Mouse (Mus musculus): ENCODE data around the gene Thada. TPM values are rescaled to one million over a fixed set of nuclear protein-coding genes. Genes with fewer than 3 reads are reported as not detected.

Gene Thada
- polyA plus RNA-seq, 1 experiment from 2014 or later: 8.1 TPM

GRCm38 (mm10) chr17:84286536-84286935 lies 179.5 kb downstream of the Thada start:
- Histone ChIP-seq H3K4me3 (ENCODE audit: control insufficient read depth in 1 of 2, insufficient read depth in 1 of 2, low read depth in 1 of 2, low read length in 2 of 2) (no peak overlapping the region), H3K4me2 (ENCODE audit: low read length) (no peak overlapping the region), H3K36me3 (ENCODE audit: control insufficient read depth, insufficient read depth, low read length) (no peaks in the 10 kb centered on the region), H3K27ac (replicated peaks in 1 of 2; ENCODE audit: control insufficient read depth in 1 of 2, insufficient read depth in 1 of 2, low read depth in 2 of 2, low read length in 2 of 2) (no peak overlapping the region), H3K9ac (ENCODE audit: low read length) (no peak overlapping the region), H3K9me3 (ENCODE audit: control insufficient read depth, low read length) (no peaks in the 10 kb centered on the region), H3K27me3 (ENCODE audit: control insufficient read depth, insufficient read depth, low read length) (no peaks in the 10 kb centered on the region), H3K4me1 (ENCODE audit: control insufficient read depth in 2 of 2, insufficient read depth in 2 of 2, low read length in 2 of 2) (peaks cover 5 to 8% of the 10 kb centered on the region in 2 experiments; a peak in 2 of 4 replicates)
- whole genome bisulfite sequencing: 97% methylated on average over 5 of the region's 5 CpGs
- no peak for ATAC-seq (ENCODE audit: insufficient number of reproducible peaks, insufficient read depth, low FRiP score, low read depth)

GRCm38 (mm10) chr17:84282388-84283280 lies 183.4 kb downstream of the Thada start:
- H3K36me3 ChIP-seq (ENCODE audit: control insufficient read depth, insufficient read depth, low read length): no peaks in the 10 kb centered on the region
- no peaks in the 10 kb centered on the region for H3K27me3 ChIP-seq (ENCODE audit: control insufficient read depth, insufficient read depth, low read length)
- 74% methylated on average over 8 of the region's 8 CpGs for WGBS
- H3K9me3 ChIP-seq (ENCODE audit: control insufficient read depth, low read length): no peaks in the 10 kb centered on the region
- peaks cover 7 to 11% of the 10 kb centered on the region in 2 experiments; a peak in 2 of 4 replicates for H3K4me1 ChIP-seq (ENCODE audit: control insufficient read depth in 2 of 2, insufficient read depth in 2 of 2, low read length in 2 of 2)
- no peak for ATAC-seq (ENCODE audit: insufficient number of reproducible peaks, insufficient read depth, low FRiP score, low read depth)
- no peak overlapping the region for H3K9ac ChIP-seq (ENCODE audit: low read length)
- H3K4me3 ChIP-seq (ENCODE audit: control insufficient read depth in 1 of 2, insufficient read depth in 1 of 2, low read depth in 1 of 2, low read length in 2 of 2): no peak overlapping the region
- no peak overlapping the region for H3K27ac ChIP-seq (replicated peaks in 1 of 2; ENCODE audit: control insufficient read depth in 1 of 2, insufficient read depth in 1 of 2, low read depth in 2 of 2, low read length in 2 of 2)
- no peak overlapping the region for H3K4me2 ChIP-seq (ENCODE audit: low read length)

GRCm38 (mm10) chr17:84279001-84279400 lies 187.0 kb downstream of the Thada start:
- ATAC-seq (ENCODE audit: insufficient number of reproducible peaks, insufficient read depth, low FRiP score, low read depth): no peak
- WGBS: 91% methylated on average over 8 of the region's 8 CpGs
- Histone ChIP-seq H3K4me2 (ENCODE audit: low read length) (no peak overlapping the region), H3K4me3 (ENCODE audit: control insufficient read depth in 1 of 2, insufficient read depth in 1 of 2, low read depth in 1 of 2, low read length in 2 of 2) (no peak overlapping the region), H3K36me3 (ENCODE audit: control insufficient read depth, insufficient read depth, low read length) (no peaks in the 10 kb centered on the region), H3K4me1 (ENCODE audit: control insufficient read depth in 2 of 2, insufficient read depth in 2 of 2, low read length in 2 of 2) (peaks cover 21 to 33% of the 10 kb centered on the region in 2 experiments), H3K27ac (replicated peaks in 1 of 2; ENCODE audit: control insufficient read depth in 1 of 2, insufficient read depth in 1 of 2, low read depth in 2 of 2, low read length in 2 of 2) (no peak overlapping the region), H3K9ac (ENCODE audit: low read length) (no peak overlapping the region), H3K9me3 (ENCODE audit: control insufficient read depth, low read length) (no peaks in the 10 kb centered on the region), H3K27me3 (ENCODE audit: control insufficient read depth, insufficient read depth, low read length) (no peaks in the 10 kb centered on the region)

GRCm38 (mm10) chr17:84278193-84278953 lies 187.6 kb downstream of the Thada start:
- no peaks in the 10 kb centered on the region for H3K9me3 ChIP-seq (ENCODE audit: control insufficient read depth, low read length)
- H3K36me3 ChIP-seq (ENCODE audit: control insufficient read depth, insufficient read depth, low read length): no peaks in the 10 kb centered on the region
- no peaks in the 10 kb centered on the region for H3K27me3 ChIP-seq (ENCODE audit: control insufficient read depth, insufficient read depth, low read length)
- no peak overlapping the region for H3K4me3 ChIP-seq (ENCODE audit: control insufficient read depth in 1 of 2, insufficient read depth in 1 of 2, low read depth in 1 of 2, low read length in 2 of 2)
- H3K9ac ChIP-seq (ENCODE audit: low read length): no peak overlapping the region
- peaks cover 26 to 38% of the 10 kb centered on the region in 2 experiments for H3K4me1 ChIP-seq (ENCODE audit: control insufficient read depth in 2 of 2, insufficient read depth in 2 of 2, low read length in 2 of 2)
- no peak overlapping the region for H3K4me2 ChIP-seq (ENCODE audit: low read length)
- no peak for ATAC-seq (ENCODE audit: insufficient number of reproducible peaks, insufficient read depth, low FRiP score, low read depth)
- no peak overlapping the region for H3K27ac ChIP-seq (replicated peaks in 1 of 2; ENCODE audit: control insufficient read depth in 1 of 2, insufficient read depth in 1 of 2, low read depth in 2 of 2, low read length in 2 of 2)
- 64% methylated on average over 5 of the region's 5 CpGs for WGBS

GRCm38 (mm10) chr17:84274999-84275398 lies 191.0 kb downstream of the Thada start:
- no peak overlapping the region; the same call in 1 of the 2 replicates for H3K9ac ChIP-seq (ENCODE audit: low read length)
- no peaks in the 10 kb centered on the region for H3K36me3 ChIP-seq (ENCODE audit: control insufficient read depth, insufficient read depth, low read length)
- no peak for ATAC-seq (ENCODE audit: insufficient number of reproducible peaks, insufficient read depth, low FRiP score, low read depth)
- no peak overlapping the region for H3K4me3 ChIP-seq (ENCODE audit: control insufficient read depth in 1 of 2, insufficient read depth in 1 of 2, low read depth in 1 of 2, low read length in 2 of 2)
- no peaks in the 10 kb centered on the region for H3K9me3 ChIP-seq (ENCODE audit: control insufficient read depth, low read length)
- H3K4me2 ChIP-seq (ENCODE audit: low read length): peak overlapping the region; percentile 14; the same call in 1 of the 2 replicates
- peaks cover 30 to 47% of the 10 kb centered on the region in 2 experiments for H3K4me1 ChIP-seq (ENCODE audit: control insufficient read depth in 2 of 2, insufficient read depth in 2 of 2, low read length in 2 of 2)
- H3K27ac ChIP-seq (replicated peaks in 1 of 2; ENCODE audit: control insufficient read depth in 1 of 2, insufficient read depth in 1 of 2, low read depth in 2 of 2, low read length in 2 of 2): peak overlapping the region; percentile 88 to 94
- no peaks in the 10 kb centered on the region for H3K27me3 ChIP-seq (ENCODE audit: control insufficient read depth, insufficient read depth, low read length)
- WGBS: 43% methylated on average over 3 of the region's 3 CpGs

- H3K4me1 ChIP-seq (ENCODE audit: control insufficient read depth in 2 of 2, insufficient read depth in 2 of 2, low read length in 2 of 2): peaks cover 30 to 47% of the 10 kb centered on the region in 2 experiments
- no peaks in the 10 kb centered on the region for H3K27me3 ChIP-seq (ENCODE audit: control insufficient read depth, insufficient read depth, low read length)
- peak overlapping the region; percentile 35; the same call in 1 of the 2 replicates for H3K9ac ChIP-seq (ENCODE audit: low read length)
- H3K9me3 ChIP-seq (ENCODE audit: control insufficient read depth, low read length): no peaks in the 10 kb centered on the region
- no peak overlapping the region for H3K4me3 ChIP-seq (ENCODE audit: control insufficient read depth in 1 of 2, insufficient read depth in 1 of 2, low read depth in 1 of 2, low read length in 2 of 2)
- H3K4me2 ChIP-seq (ENCODE audit: low read length): no peak overlapping the region
- H3K36me3 ChIP-seq (ENCODE audit: control insufficient read depth, insufficient read depth, low read length): no peaks in the 10 kb centered on the region
- no peak for ATAC-seq (ENCODE audit: insufficient number of reproducible peaks, insufficient read depth, low FRiP score, low read depth)
- WGBS: 41% methylated on average over 6 of the region's 6 CpGs
- H3K27ac ChIP-seq (replicated peaks in 1 of 2; ENCODE audit: control insufficient read depth in 1 of 2, insufficient read depth in 1 of 2, low read depth in 2 of 2, low read length in 2 of 2): peak overlapping the region; percentile 88 to 94
Observed at GRCm38 (mm10) chr17:84274163-84274562, 191.8 kb downstream of the Thada start.

- no peak overlapping the region for H3K4me2 ChIP-seq (ENCODE audit: low read length)
- peak overlapping the region; percentile 10; the same call in 1 of the 2 replicates for H3K9ac ChIP-seq (ENCODE audit: low read length)
- H3K4me3 ChIP-seq (ENCODE audit: control insufficient read depth in 1 of 2, insufficient read depth in 1 of 2, low read depth in 1 of 2, low read length in 2 of 2): no peak overlapping the region
- H3K27me3 ChIP-seq (ENCODE audit: control insufficient read depth, insufficient read depth, low read length): no peaks in the 10 kb centered on the region
- H3K9me3 ChIP-seq (ENCODE audit: control insufficient read depth, low read length): no peaks in the 10 kb centered on the region
- peak; percentile 80 for ATAC-seq (ENCODE audit: insufficient number of reproducible peaks, insufficient read depth, low FRiP score, low read depth)
- H3K27ac ChIP-seq (replicated peaks in 1 of 2; ENCODE audit: control insufficient read depth in 1 of 2, insufficient read depth in 1 of 2, low read depth in 2 of 2, low read length in 2 of 2): peak overlapping the region; percentile 69 to 88
- peaks cover 31 to 44% of the 10 kb centered on the region in 2 experiments for H3K4me1 ChIP-seq (ENCODE audit: control insufficient read depth in 2 of 2, insufficient read depth in 2 of 2, low read length in 2 of 2)
- H3K36me3 ChIP-seq (ENCODE audit: control insufficient read depth, insufficient read depth, low read length): no peaks in the 10 kb centered on the region
- WGBS: 38% methylated on average over 5 of the region's 5 CpGs
Observed at GRCm38 (mm10) chr17:84272557-84273261, 193.3 kb downstream of the Thada start.

All from heart, embryonic 14.5 days (tissue).